Mouse (Mus musculus) E14TG2a.4 (cell line): ENCODE results near the gene Llgl1.

ENCODE experiments used
- CTCF ChIP-seq: conservative IDR thresholded peaks from 2 replicates; pipeline ENCODE4 v1.5.1; 2014; ENCODE audit warnings: low read length
- NANOG ChIP-seq: IDR thresholded peaks from 2 replicates; pipeline ENCODE4 v1.6.1; 2014; ENCODE audit warnings: borderline replicate concordance, low read length, mixed read lengths

DNA sequence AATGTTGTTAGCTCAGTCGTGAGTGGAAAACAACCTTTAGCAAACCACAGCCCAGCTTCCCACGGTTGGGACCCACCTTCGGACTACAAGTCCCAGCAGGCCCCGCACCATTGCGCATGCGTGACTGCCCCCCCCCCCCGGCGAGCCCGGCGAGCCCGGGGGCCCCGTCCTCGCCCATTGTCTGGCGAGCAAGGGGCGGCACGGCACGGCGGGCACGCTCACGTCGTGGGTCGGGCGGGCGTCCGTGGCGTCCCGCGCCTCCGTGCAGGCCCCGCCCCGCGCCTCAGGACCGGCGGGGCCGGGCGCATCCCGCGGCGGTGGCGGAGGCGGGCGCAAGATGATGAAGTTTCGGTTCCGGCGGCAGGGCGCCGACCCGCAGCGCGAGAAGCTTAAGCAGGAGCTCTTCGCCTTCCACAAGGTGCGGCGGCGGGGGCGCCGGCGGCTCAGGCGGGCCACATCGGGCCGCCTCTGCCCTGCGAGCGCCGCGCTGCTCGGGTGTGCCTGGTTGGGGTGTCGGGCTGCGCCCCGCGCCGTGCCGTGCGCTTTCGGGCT is at the start of gene Llgl1:
- TF ChIP-seq CTCF (no peak), NANOG (no peak)
